ENCODE assay signal across 25 mouse cellular contexts in the genomic region with DNA sequence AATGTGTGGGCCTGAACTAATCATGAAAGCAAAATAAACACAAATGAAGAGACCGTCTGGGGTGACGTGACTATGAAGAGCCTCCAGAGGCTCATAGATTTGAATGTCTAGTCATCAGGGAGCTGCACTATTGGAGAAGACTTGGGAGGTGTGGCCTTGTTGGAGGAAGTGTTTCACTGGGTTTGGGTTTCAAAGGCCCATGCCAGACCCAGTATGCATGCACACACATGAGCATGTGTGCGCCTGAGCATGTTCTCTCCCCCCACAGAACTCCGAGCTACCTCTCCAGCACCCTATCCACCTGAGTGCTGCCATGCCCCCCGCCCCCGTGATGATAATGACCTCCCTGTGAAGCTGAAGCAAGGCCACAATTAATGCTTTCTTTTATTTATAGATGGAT. TPM values are rescaled to one million over a fixed set of nuclear protein-coding genes. Genes with fewer than 3 reads are reported as not detected.
DNase-seq lines count a peak whose midpoint lies in the region; ATAC-seq and TF ChIP-seq lines count a peak whose summit lies in the region.
"Had no signal": no experiment of that assay in that cellular context is flagged by ENCODE, and none has a peak within 500 bp of the region (broad histone marks: within the 10 kb centered on the region; RNA-seq: fewer than 3 reads in every experiment).

No protein-coding gene starts in this region.

- no peak overlapping the region for H3K4me3 ChIP-seq in bone marrow macrophage, adult 2 months (ENCODE audit: insufficient read depth, low read length)
- no peak overlapping the region for H3K4me3 ChIP-seq in hindbrain, embryonic 14.5 days (replicated peaks; ENCODE audit: low read length)
- H3K4me3 ChIP-seq: erythroblast, embryonic 14.5 days; forebrain, embryonic 13.5 days; intestine, embryonic 15.5 days; lung, embryonic 15.5 days; megakaryocyte, embryonic 14.5 days; neural tube, embryonic 12.5 days had no signal

- no peak for TF ChIP-seq POLR2A in bone marrow macrophage, adult 2 months (IDR thresholded peaks at IDR 0.05; ENCODE audit: borderline replicate concordance, low read depth, low read length)

- peak; percentile 57 for ATAC-seq in megakaryocyte progenitor cell, adult 5-6 weeks (replicated peaks; ENCODE audit: poor library complexity)
- no peak for ATAC-seq in hindbrain, embryonic 14.5 days (ENCODE audit: low FRiP score)
- ATAC-seq: forebrain, embryonic 13.5 days; intestine, embryonic 15.5 days had no signal

- no peaks in the 10 kb centered on the region for H3K36me3 ChIP-seq in hindbrain, embryonic 14.5 days (replicated peaks; ENCODE audit: control insufficient read depth, insufficient read depth)
- H3K36me3 ChIP-seq: intestine, embryonic 15.5 days; lung, embryonic 15.5 days; neural tube, embryonic 12.5 days had no signal

- H3K4me2 ChIP-seq in hindbrain, embryonic 14.5 days (replicated peaks): no peak overlapping the region
- H3K4me2 ChIP-seq: forebrain, embryonic 13.5 days; heart, embryonic 11.5 days; intestine, embryonic 15.5 days; lung, embryonic 15.5 days; neural tube, embryonic 12.5 days had no signal

- peaks cover 21% of the 10 kb centered on the region for H3K4me1 ChIP-seq in bone marrow macrophage, adult 2 months (ENCODE audit: control insufficient read depth, insufficient read depth, low read length)
- no peaks in the 10 kb centered on the region; the same call in 1 of the 2 replicates for H3K4me1 ChIP-seq in hindbrain, embryonic 14.5 days (replicated peaks; ENCODE audit: control insufficient read depth, insufficient read depth, low read length)
- H3K4me1 ChIP-seq: neural tube, embryonic 12.5 days had no signal

- H3K9ac ChIP-seq in hindbrain, embryonic 14.5 days: no peak overlapping the region
- H3K9ac ChIP-seq: forebrain, embryonic 13.5 days; intestine, embryonic 15.5 days; liver, embryonic 14.5 days; lung, embryonic 15.5 days; neural tube, embryonic 12.5 days had no signal

- peak overlapping the region; percentile 59 for H3K27ac ChIP-seq in bone marrow macrophage, adult 2 months (ENCODE audit: insufficient read depth, low read depth, low read length)
- H3K27ac ChIP-seq in hindbrain, embryonic 14.5 days: no peak overlapping the region
- H3K27ac ChIP-seq: forebrain, embryonic 13.5 days; intestine, embryonic 15.5 days; liver, embryonic 14.5 days; lung, embryonic 15.5 days; neural tube, embryonic 12.5 days had no signal

- no peak for TF ChIP-seq CTCF in bone marrow macrophage, adult 2 months (IDR thresholded peaks at IDR 0.05; ENCODE audit: low read depth, low read length)

- WGBS in hindbrain, embryonic 14.5 days: 74% methylated on average over 6 of the region's 6 CpGs

- no peaks in the 10 kb centered on the region for H3K9me3 ChIP-seq in hindbrain, embryonic 14.5 days (ENCODE audit: control insufficient read depth, low read length)
- H3K9me3 ChIP-seq: forebrain, embryonic 13.5 days; intestine, embryonic 15.5 days; lung, embryonic 15.5 days; megakaryocyte, embryonic 14.5 days; neural tube, embryonic 12.5 days had no signal

- H3K27me3 ChIP-seq in hindbrain, embryonic 14.5 days (ENCODE audit: control insufficient read depth, insufficient read depth, low read length): no peaks in the 10 kb centered on the region
- H3K27me3 ChIP-seq: forebrain, embryonic 13.5 days; intestine, embryonic 15.5 days; lung, embryonic 15.5 days; megakaryocyte, embryonic 14.5 days; neural tube, embryonic 12.5 days had no signal

- peak; percentile 46 for DNase-seq in 3T3-L1 (ENCODE audit: low read depth, low spot score)
- peak; percentile 39 for DNase-seq in A20 (ENCODE audit: low read depth, low spot score)
- no peak for DNase-seq in hindbrain, embryonic 14.5 days (ENCODE audit: low spot score)
- no peak for DNase-seq in cerebellum, adult 9-10 months
- no peak for DNase-seq in testis, postnatal 10 days (ENCODE audit: low spot score)
- DNase-seq: adrenal gland, postnatal 14 days; cerebellum, adult 18-20 months; cerebellum, postnatal 36 days; gastrocnemius, postnatal 36 days; heart, postnatal 10 days; kidney, adult 9 months; right cerebral cortex, adult 18-20 months; thymus, postnatal 25 days had no signal

RNA-seq across cellular contexts. Expression of a gene that starts 12.8 kb away (rescaled TPM):
- polyA plus RNA-seq in bone marrow macrophage, adult 2 months (2012; ENCODE audit: insufficient read depth, insufficient read length, missing spikeins): 38.8 and 48.7 TPM in 2 replicates
- 20.8 and 21.3 TPM in 2 replicates for total RNA-seq in megakaryocyte progenitor cell, adult 5-6 weeks (2015)
- 32.4 and 33.8 TPM in 2 replicates for total RNA-seq in megakaryocyte progenitor cell, adult 5-6 weeks (2017)
- polyA plus RNA-seq in hindbrain, embryonic 14.5 days (2014; fragmentation: Nextera tagmentation; extraction: Ambion mirVana): 27.1 and 27.9 TPM in 2 replicates

RNA-seq across cellular contexts. Expression of a gene that starts 23.8 kb away (rescaled TPM):
- polyA plus RNA-seq in bone marrow macrophage, adult 2 months (2012; ENCODE audit: insufficient read depth, insufficient read length, missing spikeins): not detected in 2 replicates
- not detected in 2 replicates for total RNA-seq in megakaryocyte progenitor cell, adult 5-6 weeks (2015)
- total RNA-seq in megakaryocyte progenitor cell, adult 5-6 weeks (2017): not detected in 2 replicates
- polyA plus RNA-seq in hindbrain, embryonic 14.5 days (2014; fragmentation: Nextera tagmentation; extraction: Ambion mirVana): not detected in 2 replicates
- total RNA-seq: adrenal gland, postnatal 14 days; layer of hippocampus, postnatal 25 days; left cerebral cortex, postnatal 14 days had no signal
- polyA plus RNA-seq: erythroblast, embryonic 14.5 days; forebrain, embryonic 13.5 days; heart, embryonic 11.5 days; intestine, embryonic 15.5 days; liver, embryonic 14.5 days had no signal

Comparison
In these comparisons a context has a peak if more than half of its experiments do, and no peak if none do; other contexts are left out.
1. DNase-seq: peak in 3T3-L1 (single experiment) and A20 (single experiment); none in hindbrain, embryonic 14.5 days (single experiment), cerebellum, adult 9-10 months (single experiment) and testis, postnatal 10 days (single experiment).